Mouse (Mus musculus) granulocyte monocyte progenitor cell, adult 5-6 weeks (primary cell): Measurements from ENCODE around the gene Kcnc2. TPM values are rescaled to one million over a fixed set of nuclear protein-coding genes. Genes with fewer than 3 reads are reported as not detected.

Source experiments
- ATAC-seq: replicated peaks from 2 replicates; pipeline ENCODE4 v1.8.0; 2016; ENCODE audit warnings: mild to moderate bottlenecking, moderate TSS enrichment, inconsistent platforms; ENCODE audit not compliant: poor library complexity, severe bottlenecking
- total RNA-seq, 2 experiments: library from RNA; stranded (forward) in 1 of 2; stranded (reverse) in 1 of 2; fragments of 200-712, 200-1000 nt in 1 of 2; fragments of >200 nt in 1 of 2; fragmentation: Nextera tagmentation in 1 of 2; gene quantifications; 2 replicates each; pipeline ENCODE4 v1.2.3; 2014 to 2017

Kcnc2 gene
- total RNA-seq, 2 experiments from 2014 or later, result not detected

DNA sequence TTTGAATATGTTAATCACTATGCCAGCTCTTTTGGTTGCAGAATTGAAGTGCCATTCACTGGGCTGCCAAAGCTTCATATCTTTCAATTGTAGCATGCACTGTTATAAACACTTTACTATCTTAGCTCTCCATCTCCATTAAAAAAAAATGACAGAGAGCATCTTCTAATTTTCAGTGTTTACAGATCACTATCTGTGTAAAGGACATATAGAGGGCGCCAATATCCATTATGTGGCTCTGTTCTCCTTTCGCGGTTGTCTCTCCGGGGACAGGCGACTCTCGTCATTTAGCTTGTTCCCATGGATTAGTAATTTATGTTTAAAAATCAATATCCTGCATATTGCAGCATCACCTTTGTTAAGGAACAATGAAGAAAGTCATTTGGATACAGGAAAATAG lies 109.7 kb downstream of the Kcnc2 start:
- no peak for ATAC-seq

DNA sequence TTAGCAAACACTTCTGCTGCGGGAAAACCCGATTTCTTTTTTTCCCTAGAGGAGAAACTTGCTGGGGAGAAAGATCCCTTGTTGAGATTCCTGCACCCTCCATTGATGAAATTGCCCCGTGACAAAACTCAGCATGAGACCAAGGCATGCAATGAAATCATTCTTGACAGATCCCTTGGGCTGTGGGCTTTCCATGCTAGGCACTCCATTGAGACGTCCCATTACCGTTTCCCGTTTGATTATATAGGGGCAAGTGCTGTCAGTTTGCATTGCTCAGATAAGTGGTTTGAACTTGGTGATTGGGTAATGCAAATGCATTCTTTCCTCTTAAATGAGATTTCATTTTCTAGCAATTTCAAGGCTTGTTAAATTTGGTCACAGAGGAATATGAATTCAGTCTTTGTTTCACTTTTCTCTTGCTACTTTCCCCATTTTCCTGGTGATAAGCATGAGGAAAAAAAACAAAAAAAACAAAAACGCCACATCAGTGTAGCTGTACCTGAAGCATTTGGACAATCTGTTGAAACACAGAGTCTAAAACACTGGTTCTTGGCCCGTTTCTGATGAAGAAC lies 123.6 kb downstream of the Kcnc2 start:
- no peak for ATAC-seq

DNA sequence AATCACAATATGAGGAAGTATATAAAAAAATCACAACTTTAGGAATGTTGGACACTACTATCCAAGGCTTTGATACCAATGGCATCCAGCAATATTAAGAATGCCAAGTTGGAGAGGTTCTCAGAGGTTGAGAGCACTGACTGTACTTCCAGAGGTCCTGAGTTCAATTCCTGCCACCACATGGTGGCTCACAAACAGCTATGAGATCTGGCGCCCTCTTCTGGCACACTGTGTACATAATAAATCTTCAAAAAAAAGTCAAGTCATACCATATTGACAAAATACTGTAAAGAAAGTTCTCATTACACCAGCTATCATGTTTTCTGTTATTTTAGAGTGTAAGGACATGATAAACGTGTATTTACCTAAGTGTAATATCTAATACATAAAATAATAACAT lies 126.3 kb downstream of the Kcnc2 start:
- no peak for ATAC-seq

DNA sequence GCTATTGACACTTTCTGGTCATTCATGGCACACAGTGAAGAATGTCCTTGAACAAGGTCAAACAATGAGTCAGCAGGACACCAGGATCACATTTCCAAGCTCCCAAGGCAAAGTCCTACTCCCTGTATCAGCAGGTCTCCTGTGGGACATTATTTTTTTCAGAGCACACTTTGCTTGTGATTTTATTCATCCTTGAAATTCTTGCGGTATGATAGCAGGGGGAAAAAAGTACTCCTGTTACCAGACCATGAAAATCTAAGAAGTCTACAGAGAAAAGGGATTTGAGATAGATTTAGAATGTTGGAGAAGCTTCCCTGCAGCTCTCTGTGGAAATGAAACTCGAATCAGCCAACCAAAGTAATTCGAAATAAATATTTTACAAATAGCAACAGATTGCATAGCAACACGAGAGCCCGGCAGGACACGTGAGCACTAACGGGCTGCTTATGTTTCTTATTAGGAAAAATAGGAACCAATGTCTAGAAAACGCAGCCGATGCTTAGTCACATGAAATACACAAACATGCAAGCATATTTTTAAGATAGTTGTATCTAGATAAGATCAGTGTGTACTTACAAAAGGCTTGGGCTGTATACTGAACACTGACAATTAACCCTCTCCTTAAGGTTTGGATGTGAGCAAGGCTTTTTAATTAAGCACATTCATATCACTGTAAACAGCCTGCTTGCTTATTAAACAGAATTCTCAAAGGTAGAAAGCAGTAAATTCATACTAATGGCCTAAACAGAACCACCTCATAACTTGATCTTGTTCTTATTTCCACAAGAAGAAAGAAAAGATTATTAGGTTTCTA lies 129.9 kb downstream of the Kcnc2 start:
- ATAC-seq, result no peak

DNA sequence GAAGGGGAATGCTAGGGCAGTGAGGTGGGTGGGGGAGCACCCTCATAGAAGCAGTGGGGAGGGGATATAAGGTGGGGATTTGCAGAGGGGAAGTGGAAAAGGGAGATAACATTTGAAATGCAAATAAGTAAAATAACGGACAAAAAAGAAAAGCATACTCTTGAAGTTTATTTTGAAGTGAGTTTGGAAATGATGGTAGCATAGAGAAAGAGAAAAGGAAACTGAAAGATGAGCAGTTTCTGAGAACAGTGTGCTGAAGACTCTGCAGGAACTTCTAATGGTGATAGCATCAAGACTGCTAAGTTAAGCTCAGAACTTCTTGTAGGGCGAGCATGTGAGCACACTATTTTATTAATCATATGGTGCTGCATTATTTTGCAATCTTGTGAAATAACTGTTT lies 138.6 kb downstream of the Kcnc2 start:
- ATAC-seq, result no peak

DNA sequence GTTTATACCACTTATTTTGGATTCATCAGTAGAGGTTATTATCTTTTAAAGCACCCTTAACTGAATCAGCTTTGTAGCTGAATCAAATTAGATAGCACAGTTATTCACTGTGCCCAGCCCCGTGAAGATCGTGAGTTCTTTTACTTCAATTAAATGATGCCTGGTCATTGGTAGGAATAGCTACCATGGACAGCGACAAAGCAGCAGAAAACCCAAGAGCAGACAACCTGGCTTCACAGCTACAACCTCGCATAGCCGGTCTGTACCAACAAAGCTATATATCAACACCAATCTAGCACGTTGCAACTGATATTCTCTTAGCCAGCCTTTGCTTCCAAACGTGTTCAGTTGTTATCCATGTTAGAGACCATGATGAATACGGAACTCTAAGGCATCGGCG lies 152.4 kb downstream of the Kcnc2 start:
- no peak for ATAC-seq

DNA sequence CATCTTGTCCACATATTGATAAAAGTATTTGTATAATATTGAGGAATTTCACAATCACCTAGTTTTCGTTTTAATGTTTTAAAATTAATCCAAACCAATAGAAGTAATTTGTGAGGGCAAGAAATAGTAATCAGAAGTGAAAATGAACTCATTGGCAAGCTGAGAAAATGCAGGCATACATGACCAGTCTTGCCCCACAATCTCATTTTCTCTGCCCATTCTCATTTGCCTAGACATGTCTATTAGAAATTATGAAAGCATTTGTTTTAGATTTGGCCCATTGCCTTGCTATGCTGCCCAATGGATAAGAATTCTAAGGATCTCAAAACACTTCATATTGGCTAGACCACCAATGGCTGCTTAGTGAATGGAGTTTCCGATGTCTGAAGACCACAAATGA lies 166.0 kb downstream of the Kcnc2 start:
- no peak for ATAC-seq

DNA sequence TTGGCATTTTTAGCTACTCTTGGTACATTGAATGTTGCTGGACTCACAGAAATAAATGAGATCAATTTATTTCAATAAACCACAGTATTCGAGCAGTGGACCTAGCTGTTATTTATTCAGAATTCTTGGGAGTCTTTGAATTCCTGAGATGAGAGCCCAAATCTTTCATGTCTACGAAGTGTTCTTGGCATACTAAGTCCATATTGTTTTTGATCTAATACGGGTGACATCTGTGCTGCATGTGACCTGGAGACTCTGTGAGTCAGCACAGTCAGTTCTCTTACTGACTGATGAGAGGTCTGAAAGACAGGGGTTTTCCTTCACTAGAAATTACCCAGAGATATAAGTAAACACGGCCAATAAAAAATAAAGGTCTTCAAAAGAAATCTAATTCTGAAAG lies 173.7 kb downstream of the Kcnc2 start:
- no peak for ATAC-seq

DNA sequence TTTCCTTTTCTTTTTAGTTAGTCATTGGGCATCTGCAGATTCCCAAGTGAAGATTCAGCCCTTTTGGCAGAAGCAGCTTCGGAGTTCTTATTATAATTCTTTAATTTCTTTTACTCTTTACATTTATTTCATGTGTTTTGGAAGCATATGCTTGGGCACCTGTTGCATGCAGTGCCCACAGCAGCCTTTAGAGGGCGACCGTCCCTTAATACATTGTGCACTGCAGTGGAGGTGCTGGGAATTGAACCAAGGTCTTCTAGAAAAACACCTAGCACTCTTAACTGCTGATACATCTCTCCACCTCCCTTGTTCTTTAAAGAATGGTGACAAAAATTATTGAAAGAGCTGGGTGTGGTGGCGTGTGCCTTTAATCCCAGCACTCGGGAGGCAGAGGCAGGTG lies 180.0 kb downstream of the Kcnc2 start:
- no peak for ATAC-seq

DNA sequence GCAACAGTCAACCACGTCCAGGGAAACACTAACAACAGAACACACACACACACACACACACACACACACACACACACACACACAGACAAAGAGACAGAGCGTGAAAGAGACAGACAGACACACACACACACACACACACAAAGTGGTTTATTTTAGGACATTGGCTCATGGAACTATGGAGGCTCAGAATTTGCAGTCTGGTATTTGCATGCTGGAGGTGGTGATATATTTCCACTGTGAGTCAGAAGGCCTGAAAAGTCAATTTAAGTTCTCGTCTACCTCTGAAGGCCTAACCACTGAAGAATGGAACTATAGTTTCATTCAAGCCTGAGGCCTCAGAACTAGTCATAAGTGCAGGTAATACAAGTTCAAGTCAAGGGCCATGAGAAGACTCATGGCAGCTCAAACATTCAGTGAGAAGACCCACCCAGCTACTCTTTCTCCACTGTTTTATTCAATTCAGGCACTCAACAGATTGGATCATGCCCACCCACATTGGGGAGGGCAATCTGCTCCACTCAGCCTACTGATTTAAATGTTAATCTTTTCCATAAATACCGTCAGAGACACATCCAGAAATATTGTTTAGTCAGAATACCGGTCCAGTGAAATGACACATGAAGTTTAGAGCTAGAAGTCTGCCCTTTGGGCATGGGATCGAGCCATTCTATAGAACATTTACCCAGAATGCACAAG lies 197.9 kb downstream of the Kcnc2 start:
- ATAC-seq, result no peak

DNA sequence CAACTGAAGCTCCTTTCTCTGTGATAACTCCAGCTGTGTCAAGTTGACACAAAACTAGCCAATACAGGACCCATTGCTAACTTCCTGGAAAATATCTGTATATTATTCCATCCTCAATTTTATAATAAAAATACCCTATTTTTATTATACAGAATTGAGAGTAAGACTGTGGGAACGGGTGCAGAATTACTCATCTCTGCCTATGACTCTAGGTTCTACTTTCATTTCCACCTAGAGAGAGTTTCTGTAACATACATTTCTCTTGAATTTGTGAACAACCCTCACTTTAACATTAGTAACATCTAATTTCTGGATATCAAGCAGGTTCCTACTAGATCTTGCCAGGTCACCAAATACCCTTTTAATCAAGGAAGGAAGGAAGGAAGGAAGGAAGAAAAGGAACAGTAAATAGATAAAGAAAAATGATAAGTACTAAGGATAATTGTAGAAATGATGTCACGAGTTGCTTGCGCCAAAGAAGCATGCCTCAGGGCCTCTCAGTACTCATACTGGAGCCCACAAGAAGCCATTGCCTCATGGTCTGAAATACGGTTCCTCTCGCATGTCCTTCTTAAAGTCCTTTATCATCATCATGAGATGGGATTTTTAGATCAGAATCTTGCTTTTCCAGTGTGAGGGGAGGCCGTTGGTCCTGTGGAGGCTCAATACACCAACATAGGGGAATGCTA lies 203.3 kb downstream of the Kcnc2 start:
- ATAC-seq, result no peak

DNA sequence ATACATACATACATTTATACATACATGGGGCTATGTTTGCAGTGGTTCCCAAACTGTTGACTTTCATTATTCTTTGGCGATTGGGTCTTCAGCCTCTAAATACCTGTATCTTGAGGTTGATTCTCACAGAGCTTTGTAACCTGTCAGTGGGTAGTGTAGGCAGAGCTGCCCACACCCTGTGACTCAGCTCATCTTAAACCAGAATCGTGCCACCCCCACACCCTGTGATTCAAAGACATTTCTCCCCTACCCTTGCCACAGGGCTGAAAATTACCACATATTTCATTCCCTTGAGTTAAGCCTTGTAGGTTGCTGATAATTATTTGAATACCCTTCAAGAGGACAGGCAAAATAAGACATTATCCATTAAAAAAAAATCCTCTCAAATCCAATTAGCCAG lies 210.5 kb downstream of the Kcnc2 start:
- no peak for ATAC-seq

DNA sequence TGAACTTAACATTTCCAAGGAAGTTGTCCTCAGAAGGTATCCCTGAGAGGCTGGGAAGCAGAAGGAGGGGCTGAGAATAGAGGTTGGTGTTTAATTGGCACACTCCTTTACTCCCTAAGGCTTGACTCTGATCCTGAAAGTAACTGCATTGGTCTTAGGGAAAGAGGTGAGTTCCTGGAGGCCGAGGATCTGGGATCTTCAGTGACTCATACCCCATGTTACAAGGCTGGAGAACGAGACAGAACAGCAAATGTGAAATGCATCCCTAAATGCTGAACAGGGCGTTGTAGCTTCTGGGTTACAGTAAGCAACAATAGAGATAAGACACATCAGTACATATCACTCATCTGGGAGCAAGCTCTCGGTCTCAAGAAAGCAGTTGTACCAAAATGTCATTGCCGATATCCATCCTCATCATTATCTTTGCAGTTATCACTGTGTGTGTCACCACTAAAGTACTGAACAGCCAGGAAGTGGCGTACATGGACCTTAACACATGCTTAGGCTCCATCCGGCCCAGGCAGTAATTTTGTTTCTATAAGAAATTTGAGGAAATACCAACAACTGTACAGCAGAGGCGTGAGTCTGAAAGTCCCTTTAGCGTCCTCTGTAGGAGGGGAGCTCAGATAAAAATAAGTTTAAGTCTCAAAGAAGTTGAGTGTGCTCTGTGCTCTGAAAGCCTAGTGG lies 211.1 kb downstream of the Kcnc2 start:
- ATAC-seq, result no peak

DNA sequence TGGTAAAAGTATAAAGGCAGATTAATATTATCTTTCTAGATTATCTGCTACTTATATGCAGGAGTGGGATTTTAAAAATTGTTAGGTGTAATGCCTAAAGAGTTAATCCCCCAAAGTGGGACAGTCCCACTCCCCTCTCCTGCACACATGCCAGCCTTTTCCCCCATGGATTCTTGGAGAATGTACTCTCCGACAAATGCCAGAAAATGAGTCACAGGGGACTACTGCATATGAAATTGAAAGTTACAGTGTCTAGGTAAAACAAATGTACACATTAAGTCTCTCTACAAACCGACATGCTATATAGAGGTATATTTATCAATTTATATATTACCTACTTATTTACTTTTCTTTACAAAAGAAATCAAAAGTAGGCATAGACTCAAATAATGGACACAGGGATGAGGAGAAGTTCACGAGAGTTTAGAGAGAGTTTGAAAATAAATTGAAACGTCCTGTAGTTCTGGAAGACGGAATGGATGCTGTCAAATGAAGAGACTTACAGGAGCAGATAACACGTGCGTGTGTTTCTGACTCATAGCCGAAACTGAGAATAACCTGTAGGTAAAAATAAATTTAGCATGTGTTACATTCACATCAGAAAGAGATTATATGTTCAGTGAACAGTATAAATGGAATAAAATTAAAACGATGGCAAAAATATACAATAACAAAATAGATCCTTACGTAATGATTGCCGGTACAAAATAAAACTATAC lies 213.6 kb downstream of the Kcnc2 start:
- ATAC-seq, result no peak

DNA sequence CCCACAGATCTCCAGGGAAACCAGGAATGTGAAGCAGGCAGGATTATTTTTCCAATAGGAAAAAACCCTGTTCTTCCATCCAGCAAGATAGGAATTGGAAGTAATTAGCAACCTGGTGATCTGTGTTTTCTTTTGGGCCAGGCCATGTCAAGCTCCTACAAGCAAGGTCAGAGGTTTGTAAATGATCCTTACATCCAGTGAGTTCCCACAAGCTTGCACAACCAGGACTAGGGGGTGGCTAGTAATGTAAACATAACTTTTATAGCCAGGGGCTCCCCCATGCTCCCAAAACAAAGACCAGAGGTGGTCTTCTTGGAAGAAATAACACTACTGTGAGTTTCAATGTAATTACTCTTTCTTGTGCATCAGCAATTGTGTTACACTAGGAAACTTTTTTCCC lies 214.9 kb downstream of the Kcnc2 start:
- ATAC-seq, result no peak

DNA sequence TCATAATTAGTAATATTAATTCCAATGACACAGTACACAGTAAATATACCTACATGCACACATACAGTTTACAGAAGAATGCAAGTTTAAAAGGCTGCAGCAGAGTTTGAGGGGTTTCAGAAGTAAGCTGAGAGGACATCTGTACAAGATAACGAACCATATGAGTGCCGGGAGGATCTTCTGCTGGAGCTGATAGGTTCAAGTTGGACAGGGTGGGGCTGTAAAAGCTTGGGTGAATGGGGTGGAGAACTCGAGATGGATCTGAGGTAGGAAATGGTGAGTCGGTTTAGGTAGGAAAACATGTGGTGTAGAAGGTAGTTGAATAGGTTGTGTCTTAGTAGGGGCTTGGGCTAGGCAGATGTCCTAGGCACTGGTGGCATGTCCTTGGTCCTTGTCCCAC lies 217.8 kb downstream of the Kcnc2 start:
- ATAC-seq, result no peak
